Mouse (Mus musculus): Measurements from ENCODE around the gene Mctp2. TPM values are rescaled to one million over a fixed set of nuclear protein-coding genes. Genes with fewer than 3 reads are reported as not detected.

The Mctp2 gene
- polyA plus RNA-seq, 1 experiment from 2014 or later: 0.64 TPM

DNA sequence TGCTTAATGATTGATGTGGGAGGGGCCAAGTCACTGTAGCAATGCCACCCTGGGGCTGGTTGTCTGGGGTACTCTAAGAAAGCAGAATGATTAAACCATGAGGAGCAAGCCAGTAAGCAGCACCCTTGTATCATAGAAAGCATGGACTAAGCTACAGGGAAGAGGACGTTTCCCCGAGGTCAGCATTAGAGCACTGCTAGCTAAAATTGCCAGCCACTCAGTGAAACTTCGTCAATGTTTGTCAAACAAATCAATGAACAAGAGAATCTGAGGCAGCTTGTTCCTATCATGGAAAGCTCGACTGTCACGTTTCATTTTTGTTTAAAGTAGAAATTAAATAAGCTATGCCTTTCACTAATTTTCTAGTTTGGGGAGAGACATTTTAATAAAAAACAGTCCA, 124.8 kb downstream of the Mctp2 start:
- H3K4me3 ChIP-seq (ENCODE audit: low read depth, low read length): no peak overlapping the region
- no peak overlapping the region for H3K27ac ChIP-seq (ENCODE audit: low read depth, low read length)
- ATAC-seq (replicated peaks; ENCODE audit: insufficient number of reproducible peaks, low FRiP score, low TSS enrichment): no peak
- no peak overlapping the region for H3K9ac ChIP-seq (ENCODE audit: low read depth, low read length)
- H3K36me3 ChIP-seq (ENCODE audit: control insufficient read depth, insufficient read depth, low read length): no peaks in the 10 kb centered on the region
- no peaks in the 10 kb centered on the region for H3K27me3 ChIP-seq (ENCODE audit: control insufficient read depth, insufficient read depth, low read length)
- no peaks in the 10 kb centered on the region for H3K9me3 ChIP-seq (replicated peaks; ENCODE audit: control insufficient read depth, low read length)
- WGBS (ENCODE audit: insufficient replicate concordance): 68% methylated on average over 5 of the region's 5 CpGs
- no peaks in the 10 kb centered on the region for H3K4me1 ChIP-seq (ENCODE audit: control insufficient read depth, insufficient read depth, low read length)
- no peak overlapping the region for H3K4me2 ChIP-seq

DNA sequence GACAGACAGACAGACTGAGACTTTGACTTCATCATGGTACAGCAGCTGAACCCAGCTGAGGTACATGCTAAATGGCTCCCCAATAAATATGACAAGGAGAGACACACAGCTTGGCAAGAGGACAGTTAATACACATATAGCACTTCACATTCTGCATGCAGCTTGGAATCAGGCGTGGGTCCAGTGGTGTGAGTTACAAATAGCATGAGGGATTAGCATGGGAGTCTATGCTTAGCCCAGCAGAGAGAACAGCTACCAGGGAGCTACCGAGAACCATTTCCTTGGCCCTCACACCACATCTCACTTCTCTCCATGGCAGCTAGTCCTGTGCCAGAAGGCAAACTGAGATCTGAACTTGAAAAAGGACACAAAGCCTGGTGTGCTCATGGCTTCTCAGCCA, 137.1 kb downstream of the Mctp2 start:
- Histone ChIP-seq H3K27me3 (ENCODE audit: control insufficient read depth, insufficient read depth, low read length) (no peaks in the 10 kb centered on the region), H3K4me1 (ENCODE audit: control insufficient read depth, insufficient read depth, low read length) (no peaks in the 10 kb centered on the region), H3K4me2 (no peak overlapping the region), H3K9me3 (replicated peaks; ENCODE audit: control insufficient read depth, low read length) (no peaks in the 10 kb centered on the region), H3K27ac (ENCODE audit: low read depth, low read length) (no peak overlapping the region), H3K9ac (ENCODE audit: low read depth, low read length) (no peak overlapping the region), H3K4me3 (ENCODE audit: low read depth, low read length) (no peak overlapping the region), H3K36me3 (ENCODE audit: control insufficient read depth, insufficient read depth, low read length) (no peaks in the 10 kb centered on the region)
- no peak for ATAC-seq (replicated peaks; ENCODE audit: insufficient number of reproducible peaks, low FRiP score, low TSS enrichment)
- 68% methylated on average over 2 of the region's 2 CpGs for WGBS (ENCODE audit: insufficient replicate concordance)

DNA sequence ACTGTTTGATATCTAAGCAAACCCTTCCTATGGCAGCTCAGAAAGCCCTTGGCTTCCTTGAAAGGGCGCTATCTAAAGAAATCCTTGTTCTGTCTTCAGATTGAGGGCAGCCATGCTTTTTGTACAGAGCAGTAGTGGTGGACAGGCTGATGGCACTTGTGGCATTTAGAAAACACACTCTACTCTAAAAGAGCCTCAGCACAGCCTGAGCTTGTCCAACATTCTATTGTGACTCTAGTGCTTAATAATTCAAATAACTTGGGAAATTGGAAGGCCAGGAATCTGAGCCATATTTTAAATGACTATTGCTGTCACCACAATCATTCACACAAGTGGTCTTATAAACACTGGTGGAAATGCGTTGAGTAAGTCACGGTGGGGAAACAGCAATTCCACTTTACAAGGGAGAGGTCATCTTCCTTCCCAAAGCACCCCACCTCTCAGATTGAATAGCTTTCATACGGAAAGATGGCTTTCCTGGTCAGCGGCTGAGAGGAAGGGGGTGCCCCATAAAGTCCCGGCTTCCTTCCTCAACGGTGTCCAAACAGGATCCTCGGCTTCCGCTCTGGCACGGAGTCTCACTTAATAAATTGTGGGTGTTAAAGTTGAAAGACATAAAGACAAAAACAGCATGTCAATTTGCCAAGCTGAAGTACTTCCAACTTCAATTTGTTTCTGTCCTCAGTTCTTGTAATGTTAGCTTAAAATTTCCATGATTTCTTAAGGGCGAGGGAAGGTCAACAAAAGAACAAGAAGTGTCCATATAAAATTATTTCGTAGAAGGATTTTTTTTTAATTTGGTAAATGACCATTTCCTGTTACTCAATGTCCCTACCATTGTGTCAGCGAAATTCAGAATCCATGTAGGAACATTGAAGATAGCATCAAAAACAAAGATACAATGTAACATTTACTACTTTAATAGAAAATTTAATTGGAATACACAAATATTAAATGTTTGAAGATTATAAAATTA, 140.4 kb downstream of the Mctp2 start:
- Histone ChIP-seq H3K36me3 (ENCODE audit: control insufficient read depth, insufficient read depth, low read length) (no peaks in the 10 kb centered on the region), H3K9ac (ENCODE audit: low read depth, low read length) (no peak overlapping the region), H3K4me3 (ENCODE audit: low read depth, low read length) (no peak overlapping the region), H3K27ac (ENCODE audit: low read depth, low read length) (no peak overlapping the region), H3K9me3 (replicated peaks; ENCODE audit: control insufficient read depth, low read length) (no peaks in the 10 kb centered on the region), H3K27me3 (ENCODE audit: control insufficient read depth, insufficient read depth, low read length) (no peaks in the 10 kb centered on the region), H3K4me2 (no peak overlapping the region), H3K4me1 (ENCODE audit: control insufficient read depth, insufficient read depth, low read length) (no peaks in the 10 kb centered on the region)
- 73% methylated on average over 13 of the region's 13 CpGs for WGBS (ENCODE audit: insufficient replicate concordance)
- ATAC-seq (replicated peaks; ENCODE audit: insufficient number of reproducible peaks, low FRiP score, low TSS enrichment): no peak

DNA sequence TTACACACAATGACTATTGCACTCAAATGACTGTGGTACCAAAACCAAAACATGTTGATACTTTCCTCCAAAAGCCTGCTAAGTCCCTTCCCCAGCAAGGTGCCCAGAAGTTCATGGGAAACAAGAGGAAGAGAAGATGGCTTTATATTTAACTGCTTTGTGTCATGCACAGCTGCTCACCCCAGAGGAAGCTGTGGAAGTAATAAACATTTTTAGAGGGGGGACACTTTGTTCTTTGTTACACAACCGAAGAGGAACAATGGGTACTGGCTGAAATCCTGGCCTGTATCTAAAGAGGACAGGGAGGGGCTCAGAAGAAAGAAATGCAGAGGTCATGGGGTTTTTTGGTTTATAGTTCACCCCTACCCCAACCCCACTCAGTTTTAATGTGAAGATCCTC, 144.2 kb downstream of the Mctp2 start:
- Histone ChIP-seq H3K4me1 (ENCODE audit: control insufficient read depth, insufficient read depth, low read length) (no peaks in the 10 kb centered on the region), H3K36me3 (ENCODE audit: control insufficient read depth, insufficient read depth, low read length) (no peaks in the 10 kb centered on the region), H3K4me2 (no peak overlapping the region), H3K9ac (ENCODE audit: low read depth, low read length) (no peak overlapping the region), H3K27me3 (ENCODE audit: control insufficient read depth, insufficient read depth, low read length) (no peaks in the 10 kb centered on the region), H3K9me3 (replicated peaks; ENCODE audit: control insufficient read depth, low read length) (no peaks in the 10 kb centered on the region), H3K4me3 (ENCODE audit: low read depth, low read length) (no peak overlapping the region), H3K27ac (ENCODE audit: low read depth, low read length) (no peak overlapping the region)
- ATAC-seq (replicated peaks; ENCODE audit: insufficient number of reproducible peaks, low FRiP score, low TSS enrichment): no peak
- WGBS (ENCODE audit: insufficient replicate concordance): 43% methylated on average over 1 of the region's 1 CpGs

DNA sequence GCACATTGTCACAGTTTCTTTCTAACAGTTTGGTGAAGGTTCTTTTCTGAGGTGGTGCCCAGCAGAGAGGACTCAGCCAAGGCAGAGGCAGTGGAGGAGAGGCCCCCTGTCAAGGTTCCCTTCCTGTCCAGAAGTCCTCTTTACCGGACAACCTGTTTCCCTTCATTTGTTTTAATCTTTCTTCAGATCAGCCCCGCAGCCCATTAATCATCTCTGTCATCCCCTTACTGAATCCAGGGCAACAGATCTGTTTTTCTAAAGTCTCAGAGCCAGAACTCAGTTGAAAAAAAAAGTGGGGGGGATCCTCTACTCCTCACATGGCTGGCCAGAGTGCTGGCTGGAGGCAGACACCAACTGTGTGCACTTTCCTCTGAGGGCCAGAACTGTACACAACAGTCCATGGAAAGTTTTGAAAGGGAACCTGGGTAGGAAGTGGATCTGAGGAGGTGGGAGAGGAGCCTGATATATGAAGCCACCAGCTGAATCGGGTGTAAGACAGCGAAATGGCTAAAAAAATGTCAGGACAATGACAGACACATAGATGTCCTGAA, 146.8 kb downstream of the Mctp2 start:
- Histone ChIP-seq H3K36me3 (ENCODE audit: control insufficient read depth, insufficient read depth, low read length) (no peaks in the 10 kb centered on the region), H3K9ac (ENCODE audit: low read depth, low read length) (no peak overlapping the region), H3K4me2 (no peak overlapping the region), H3K27me3 (ENCODE audit: control insufficient read depth, insufficient read depth, low read length) (no peaks in the 10 kb centered on the region), H3K9me3 (replicated peaks; ENCODE audit: control insufficient read depth, low read length) (no peaks in the 10 kb centered on the region), H3K4me3 (ENCODE audit: low read depth, low read length) (no peak overlapping the region), H3K4me1 (ENCODE audit: control insufficient read depth, insufficient read depth, low read length) (no peaks in the 10 kb centered on the region), H3K27ac (ENCODE audit: low read depth, low read length) (no peak overlapping the region)
- WGBS (ENCODE audit: insufficient replicate concordance): 64% methylated on average over 4 of the region's 4 CpGs
- ATAC-seq (replicated peaks; ENCODE audit: insufficient number of reproducible peaks, low FRiP score, low TSS enrichment): no peak

DNA sequence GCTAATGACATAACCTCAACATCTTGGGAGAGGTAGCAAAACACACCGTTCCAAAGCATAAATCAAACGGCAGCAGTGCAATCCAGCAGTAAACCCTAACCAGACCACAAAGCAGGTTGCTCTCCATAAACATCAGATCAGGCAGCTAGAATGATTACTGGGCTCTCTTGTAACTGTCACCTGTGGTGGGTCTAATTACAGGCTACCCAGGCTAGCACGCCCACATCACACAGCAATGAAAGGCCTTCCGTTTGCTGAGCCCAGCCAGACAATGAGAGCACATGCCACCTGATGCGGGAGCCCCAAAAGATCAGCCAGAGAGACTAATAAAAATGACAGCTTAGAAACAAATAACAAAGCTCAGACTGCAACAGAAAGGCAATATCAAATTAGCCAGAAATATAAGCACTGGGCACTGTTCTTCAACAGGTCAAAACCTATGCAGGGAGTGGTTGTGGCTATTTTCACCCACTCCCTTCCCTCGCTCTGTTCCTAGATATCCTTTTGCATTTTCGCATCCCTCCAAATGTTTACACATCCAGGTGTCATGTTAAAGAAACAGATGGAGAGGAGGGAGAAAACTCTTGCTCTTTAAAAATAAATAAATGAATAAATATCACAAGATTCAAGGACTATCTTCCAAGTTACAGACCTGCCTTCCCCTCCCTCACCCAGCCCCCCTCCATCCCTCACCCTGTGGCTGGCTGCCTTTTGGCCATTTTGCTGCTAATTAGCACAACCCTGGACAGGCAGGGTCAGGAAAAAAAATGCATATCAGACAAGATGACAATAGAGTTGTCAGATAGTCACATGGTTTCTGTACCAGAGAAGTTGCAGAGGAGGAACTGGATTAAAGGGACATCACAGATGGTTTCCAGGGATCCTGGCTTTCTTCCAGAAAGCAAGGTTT, 155.4 kb downstream of the Mctp2 start:
- Histone ChIP-seq H3K4me3 (ENCODE audit: low read depth, low read length) (no peak overlapping the region), H3K4me2 (no peak overlapping the region), H3K36me3 (ENCODE audit: control insufficient read depth, insufficient read depth, low read length) (no peaks in the 10 kb centered on the region), H3K4me1 (ENCODE audit: control insufficient read depth, insufficient read depth, low read length) (no peaks in the 10 kb centered on the region), H3K27me3 (ENCODE audit: control insufficient read depth, insufficient read depth, low read length) (no peaks in the 10 kb centered on the region), H3K27ac (ENCODE audit: low read depth, low read length) (no peak overlapping the region), H3K9ac (ENCODE audit: low read depth, low read length) (no peak overlapping the region), H3K9me3 (replicated peaks; ENCODE audit: control insufficient read depth, low read length) (no peaks in the 10 kb centered on the region)
- WGBS (ENCODE audit: insufficient replicate concordance): 71% methylated on average over 7 of the region's 7 CpGs
- no peak for ATAC-seq (replicated peaks; ENCODE audit: insufficient number of reproducible peaks, low FRiP score, low TSS enrichment)

DNA sequence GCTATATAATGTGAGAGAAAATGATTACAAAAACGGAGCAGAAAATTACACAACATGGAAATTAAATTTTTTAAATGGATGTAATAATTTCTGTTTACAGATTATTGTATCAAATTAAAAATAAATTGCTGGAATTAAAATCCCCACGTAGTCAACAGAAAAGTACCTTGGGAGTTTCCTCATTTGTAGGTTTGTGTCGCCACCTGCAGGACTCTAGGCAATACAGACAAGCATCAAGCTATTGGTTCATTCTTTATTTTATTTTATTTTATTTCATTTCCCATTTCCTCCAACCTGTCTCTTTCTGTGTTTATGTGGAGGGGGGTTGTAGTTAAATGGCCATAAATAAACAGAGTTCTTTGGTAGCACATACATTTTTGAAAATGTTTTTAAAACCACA, 157.3 kb downstream of the Mctp2 start:
- Histone ChIP-seq H3K4me3 (ENCODE audit: low read depth, low read length) (no peak overlapping the region), H3K4me1 (ENCODE audit: control insufficient read depth, insufficient read depth, low read length) (no peaks in the 10 kb centered on the region), H3K9ac (ENCODE audit: low read depth, low read length) (no peak overlapping the region), H3K4me2 (no peak overlapping the region), H3K9me3 (replicated peaks; ENCODE audit: control insufficient read depth, low read length) (no peaks in the 10 kb centered on the region), H3K27me3 (ENCODE audit: control insufficient read depth, insufficient read depth, low read length) (no peaks in the 10 kb centered on the region), H3K36me3 (ENCODE audit: control insufficient read depth, insufficient read depth, low read length) (no peaks in the 10 kb centered on the region), H3K27ac (ENCODE audit: low read depth, low read length) (no peak overlapping the region)
- 20% methylated on average over 3 of the region's 3 CpGs for WGBS (ENCODE audit: insufficient replicate concordance)
- no peak for ATAC-seq (replicated peaks; ENCODE audit: insufficient number of reproducible peaks, low FRiP score, low TSS enrichment)

DNA sequence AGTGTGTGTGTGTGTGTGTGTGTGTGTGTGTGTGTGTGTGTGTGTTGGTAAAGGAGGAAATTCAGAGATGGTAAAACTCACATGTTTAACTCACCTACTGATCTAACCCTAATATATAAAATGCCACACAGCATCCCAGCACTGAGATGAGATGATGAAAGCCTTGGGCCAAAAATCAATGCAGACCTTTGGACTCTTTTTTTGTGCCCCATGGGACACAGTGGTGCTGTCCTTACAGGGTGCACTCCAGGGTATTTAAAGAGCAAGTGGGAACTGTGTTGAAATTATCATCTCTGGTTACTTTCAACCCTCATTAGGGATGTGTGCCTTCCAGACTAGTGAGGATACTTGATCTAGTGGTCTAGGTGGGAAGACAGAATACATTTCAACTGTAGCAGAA, 159.6 kb downstream of the Mctp2 start:
- Histone ChIP-seq H3K4me1 (ENCODE audit: control insufficient read depth, insufficient read depth, low read length) (no peaks in the 10 kb centered on the region), H3K4me2 (no peak overlapping the region), H3K9ac (ENCODE audit: low read depth, low read length) (no peak overlapping the region), H3K27ac (ENCODE audit: low read depth, low read length) (no peak overlapping the region), H3K9me3 (replicated peaks; ENCODE audit: control insufficient read depth, low read length) (no peaks in the 10 kb centered on the region), H3K27me3 (ENCODE audit: control insufficient read depth, insufficient read depth, low read length) (no peaks in the 10 kb centered on the region), H3K36me3 (ENCODE audit: control insufficient read depth, insufficient read depth, low read length) (no peaks in the 10 kb centered on the region), H3K4me3 (ENCODE audit: low read depth, low read length) (no peak overlapping the region)
- ATAC-seq (replicated peaks; ENCODE audit: insufficient number of reproducible peaks, low FRiP score, low TSS enrichment): no peak
